In genomic region chr5:36481114-36481513, GRCm38 (mm10) we compare ENCODE assay signal across 1 mouse cellular context.
TF ChIP-seq lines count a peak whose summit lies in the region.

No protein-coding gene starts in this region.

TF ChIP-seq in MEL, 35 proteins besides CTCF, POLR2A, EP300 and RAD21:
- TF ChIP-seq TBP (IDR thresholded peaks at IDR 0.05; ENCODE audit: low read depth, low read length) (no peak), MYC (IDR thresholded peaks at IDR 0.05; ENCODE audit: low read depth, low read length) (no peak), UBTF (IDR thresholded peaks at IDR 0.05; ENCODE audit: borderline replicate concordance, insufficient read depth, low read depth, low read length) (no peak), NRF1 (IDR thresholded peaks at IDR 0.05; ENCODE audit: insufficient read depth, low read depth, low read length, poor library complexity, severe bottlenecking) (no peak), E2F4 (IDR thresholded peaks at IDR 0.05; ENCODE audit: borderline replicate concordance, low read depth, low read length) (no peak), JUND (IDR thresholded peaks at IDR 0.05; ENCODE audit: low read depth, low read length) (no peak), TAL1 (IDR thresholded peaks at IDR 0.05; ENCODE audit: low read length) (no peak), ZNF384 (IDR thresholded peaks at IDR 0.05; ENCODE audit: low read depth, low read length) (no peak), USF1 (IDR thresholded peaks at IDR 0.05; ENCODE audit: low read depth, low read length) (no peak), CHD2 (IDR thresholded peaks at IDR 0.05; ENCODE audit: low read length) (no peak), CHD1 (IDR thresholded peaks at IDR 0.05; ENCODE audit: low read depth, low read length) (no peak)
